Mouse (Mus musculus) hindbrain, embryonic 15.5 days (tissue): Measurements from ENCODE around the gene Lrp1. TPM values are rescaled to one million over a fixed set of nuclear protein-coding genes. Genes with fewer than 3 reads are reported as not detected.
A peak's percentile ranks its signal among the peaks of the same experiment; 100 is the strongest.

Source experiments
- ATAC-seq: fragments of 200-750 bp; cut with Nextera tagmentation; 2 replicates; pipeline ENCODE4 v1.8.0; 2017; ENCODE audit warnings: low read depth, moderate number of reproducible peaks, moderate TSS enrichment; ENCODE audit not compliant: low FRiP score
- H3K27ac ChIP-seq: fragments of 300-500 bp; sonication (generic); replicated peaks from 2 replicates; pipeline ENCODE4 v1.5.1; 2015; ENCODE audit warnings: mild to moderate bottlenecking, inconsistent platforms
- H3K27me3 ChIP-seq: fragments of 300-500 bp; sonication (generic); 2 replicates; pipeline ENCODE4 v1.6.1; 2015; ENCODE audit warnings: control low read depth, inconsistent platforms
- H3K36me3 ChIP-seq: fragments of 300-500 bp; sonication (generic); 2 replicates; pipeline ENCODE4 v1.6.1; 2015; ENCODE audit warnings: control low read depth, inconsistent platforms
- H3K4me1 ChIP-seq: fragments of 300-500 bp; sonication (generic); replicated peaks from 2 replicates; pipeline ENCODE4 v1.6.1; 2015; ENCODE audit warnings: control low read depth, inconsistent platforms
- H3K4me2 ChIP-seq: fragments of 300-500 bp; sonication (generic); 2 replicates; pipeline ENCODE4 v1.6.1; 2015; ENCODE audit warnings: moderate library complexity, mild to moderate bottlenecking, inconsistent platforms
- H3K4me3 ChIP-seq: fragments of 300-500 bp; sonication (generic); 2 replicates; pipeline ENCODE4 v1.5.1; 2015; ENCODE audit warnings: mild to moderate bottlenecking, inconsistent platforms
- H3K9ac ChIP-seq: fragments of 300-500 bp; sonication (generic); 2 replicates; pipeline ENCODE4 v1.6.1; 2015; ENCODE audit warnings: inconsistent platforms
- H3K9me3 ChIP-seq: fragments of 300-500 bp; sonication (generic); 2 replicates; pipeline ENCODE4 v1.6.1; 2016; ENCODE audit warnings: control low read depth, inconsistent platforms
- WGBS: fragments of 180-500 bp; shearing (Covaris S2); methylation state at CpG from one replicate; pipeline ENCODE4 v1.1.7; 2015; 5-methylcytosine and 5-hydroxymethylcytosine counted together
- polyA plus RNA-seq: library from polyadenylated mRNA; unstranded; fragments of >200 nt; fragmentation: Nextera tagmentation; extraction: Ambion mirVana; gene quantifications from 2 replicates; pipeline ENCODE4 v1.2.1, GENCODE M21; 2015

The Lrp1 gene
- polyA plus RNA-seq, 1 experiment from 2014 or later, result 114 TPM

- peak; percentile 51; the same call in 1 of the 2 replicates for ATAC-seq
Observed at GRCm38 (mm10) chr10:127642772-127643552, 22.0 kb upstream of the Lrp1 start, which contains the start of gene Stat6. Gene Stat6 (plus strand): TSS chr10:127642986.

GRCm38 (mm10) chr10:127641861-127642771, 21.2 kb upstream of the Lrp1 start:
- H3K4me2 ChIP-seq, result peak overlapping the region; percentile 58
- 8% methylated on average over 19 of the region's 19 CpGs for WGBS

More at GRCm38 (mm10) chr10:127642772-127643552, 22.0 kb upstream of the Lrp1 start, which contains the start of gene Stat6:
- H3K4me3 ChIP-seq, result peak within 1 kb of the TSS; percentile 38
- H3K4me1 ChIP-seq, result peaks cover 20% of the 10 kb centered on the region
- peaks cover 26% of the 10 kb centered on the region for H3K27me3 ChIP-seq
- H3K9ac ChIP-seq, result peak within 1 kb of the TSS; percentile 16; the same call in 1 of the 2 replicates
- H3K9me3 ChIP-seq, result no peaks in the 10 kb centered on the region
- no peaks in the 10 kb centered on the region for H3K36me3 ChIP-seq
- 5% methylated on average over 34 of the region's 37 CpGs for WGBS
- H3K4me2 ChIP-seq, result peak within 1 kb of the TSS; percentile 58
- H3K27ac ChIP-seq, result peak within 1 kb of the TSS; percentile 63

GRCm38 (mm10) chr10:127640421-127640820, 19.5 kb upstream of the Lrp1 start:
- H3K4me3 ChIP-seq, result no peak overlapping the region
- no peak for ATAC-seq
- H3K27me3 ChIP-seq, result peaks cover 26% of the 10 kb centered on the region
- no peak overlapping the region for H3K4me2 ChIP-seq
- peaks cover 20% of the 10 kb centered on the region for H3K4me1 ChIP-seq
- no peaks in the 10 kb centered on the region for H3K9me3 ChIP-seq
- 78% methylated on average over 5 of the region's 5 CpGs for WGBS
- no peak overlapping the region for H3K27ac ChIP-seq
- no peaks in the 10 kb centered on the region for H3K36me3 ChIP-seq
- H3K9ac ChIP-seq, result no peak overlapping the region

More at GRCm38 (mm10) chr10:127641861-127642771, 21.2 kb upstream of the Lrp1 start:
- Histone ChIP-seq H3K4me3 (peak overlapping the region; percentile 38), H3K9ac (no peak overlapping the region), H3K27me3 (peaks cover 26% of the 10 kb centered on the region), H3K36me3 (no peaks in the 10 kb centered on the region), H3K27ac (peak overlapping the region; percentile 63), H3K4me1 (peaks cover 20% of the 10 kb centered on the region), H3K9me3 (no peaks in the 10 kb centered on the region)
- ATAC-seq, result peak; percentile 81

- WGBS, result 80% methylated on average over 7 of the region's 7 CpGs
- H3K9me3 ChIP-seq, result no peaks in the 10 kb centered on the region
- H3K27me3 ChIP-seq, result no peaks in the 10 kb centered on the region
- no peak overlapping the region for H3K4me3 ChIP-seq
- no peak overlapping the region for H3K9ac ChIP-seq
- no peak for ATAC-seq
- no peaks in the 10 kb centered on the region for H3K4me1 ChIP-seq
- no peak overlapping the region for H3K4me2 ChIP-seq
- H3K36me3 ChIP-seq, result no peaks in the 10 kb centered on the region
- H3K27ac ChIP-seq, result no peak overlapping the region
Observed at GRCm38 (mm10) chr10:127632668-127633271, 11.8 kb upstream of the Lrp1 start.

GRCm38 (mm10) chr10:127631261-127632214, 10.6 kb upstream of the Lrp1 start:
- no peak for ATAC-seq
- H3K4me2 ChIP-seq, result no peak overlapping the region
- WGBS, result 88% methylated on average over 10 of the region's 10 CpGs
- no peak overlapping the region for H3K27ac ChIP-seq
- no peak overlapping the region for H3K4me3 ChIP-seq
- H3K27me3 ChIP-seq, result no peaks in the 10 kb centered on the region
- H3K4me1 ChIP-seq, result no peaks in the 10 kb centered on the region
- no peaks in the 10 kb centered on the region for H3K36me3 ChIP-seq
- H3K9me3 ChIP-seq, result no peaks in the 10 kb centered on the region
- H3K9ac ChIP-seq, result no peak overlapping the region

GRCm38 (mm10) chr10:127626433-127626832, 5.5 kb upstream of the Lrp1 start:
- H3K9me3 ChIP-seq, result no peaks in the 10 kb centered on the region
- 91% methylated on average over 3 of the region's 3 CpGs for WGBS

GRCm38 (mm10) chr10:127623439-127624216, 2.7 kb upstream of the Lrp1 start:
- ATAC-seq, result no peak
- no peak overlapping the region for H3K4me3 ChIP-seq
- 92% methylated on average over 6 of the region's 6 CpGs for WGBS

More at GRCm38 (mm10) chr10:127626433-127626832, 5.5 kb upstream of the Lrp1 start:
- no peak for ATAC-seq
- Histone ChIP-seq H3K9ac (no peak overlapping the region), H3K4me2 (no peak overlapping the region), H3K4me1 (no peaks in the 10 kb centered on the region; the same call in 1 of the 2 replicates), H3K27ac (no peak overlapping the region), H3K36me3 (no peaks in the 10 kb centered on the region), H3K27me3 (no peaks in the 10 kb centered on the region), H3K4me3 (no peak overlapping the region)

GRCm38 (mm10) chr10:127622661-127623060, 1.7 kb upstream of the Lrp1 start:
- no peak overlapping the region for H3K27ac ChIP-seq

More at GRCm38 (mm10) chr10:127623439-127624216, 2.7 kb upstream of the Lrp1 start:
- no peaks in the 10 kb centered on the region for H3K27me3 ChIP-seq
- no peaks in the 10 kb centered on the region for H3K9me3 ChIP-seq
- no peaks in the 10 kb centered on the region for H3K36me3 ChIP-seq
- H3K27ac ChIP-seq, result no peak overlapping the region
- H3K9ac ChIP-seq, result no peak overlapping the region
- H3K4me2 ChIP-seq, result no peak overlapping the region
- H3K4me1 ChIP-seq, result peaks cover 11% of the 10 kb centered on the region

GRCm38 (mm10) chr10:127622057-127622392, 1.1 kb upstream of the Lrp1 start:
- WGBS, result 1% methylated on average over 13 of the region's 13 CpGs
- Histone ChIP-seq H3K9ac (peak overlapping the region; percentile 43), H3K27me3 (no peaks in the 10 kb centered on the region), H3K9me3 (no peaks in the 10 kb centered on the region), H3K4me1 (peaks cover 27% of the 10 kb centered on the region), H3K36me3 (no peaks in the 10 kb centered on the region), H3K4me2 (peak overlapping the region; percentile 87), H3K27ac (peak overlapping the region; percentile 82), H3K4me3 (peak overlapping the region; percentile 71)
- peak; percentile 24; the same call in 1 of the 2 replicates for ATAC-seq

More at GRCm38 (mm10) chr10:127622661-127623060, 1.7 kb upstream of the Lrp1 start:
- Histone ChIP-seq H3K4me2 (no peak overlapping the region), H3K9ac (no peak overlapping the region), H3K4me3 (no peak overlapping the region), H3K9me3 (no peaks in the 10 kb centered on the region), H3K36me3 (no peaks in the 10 kb centered on the region), H3K4me1 (peaks cover 21% of the 10 kb centered on the region), H3K27me3 (no peaks in the 10 kb centered on the region)
- WGBS, result 60% methylated on average over 4 of the region's 4 CpGs
- no peak for ATAC-seq
